Comparison of ENCODE assay signal across 9 mouse cellular contexts in the genomic region with DNA sequence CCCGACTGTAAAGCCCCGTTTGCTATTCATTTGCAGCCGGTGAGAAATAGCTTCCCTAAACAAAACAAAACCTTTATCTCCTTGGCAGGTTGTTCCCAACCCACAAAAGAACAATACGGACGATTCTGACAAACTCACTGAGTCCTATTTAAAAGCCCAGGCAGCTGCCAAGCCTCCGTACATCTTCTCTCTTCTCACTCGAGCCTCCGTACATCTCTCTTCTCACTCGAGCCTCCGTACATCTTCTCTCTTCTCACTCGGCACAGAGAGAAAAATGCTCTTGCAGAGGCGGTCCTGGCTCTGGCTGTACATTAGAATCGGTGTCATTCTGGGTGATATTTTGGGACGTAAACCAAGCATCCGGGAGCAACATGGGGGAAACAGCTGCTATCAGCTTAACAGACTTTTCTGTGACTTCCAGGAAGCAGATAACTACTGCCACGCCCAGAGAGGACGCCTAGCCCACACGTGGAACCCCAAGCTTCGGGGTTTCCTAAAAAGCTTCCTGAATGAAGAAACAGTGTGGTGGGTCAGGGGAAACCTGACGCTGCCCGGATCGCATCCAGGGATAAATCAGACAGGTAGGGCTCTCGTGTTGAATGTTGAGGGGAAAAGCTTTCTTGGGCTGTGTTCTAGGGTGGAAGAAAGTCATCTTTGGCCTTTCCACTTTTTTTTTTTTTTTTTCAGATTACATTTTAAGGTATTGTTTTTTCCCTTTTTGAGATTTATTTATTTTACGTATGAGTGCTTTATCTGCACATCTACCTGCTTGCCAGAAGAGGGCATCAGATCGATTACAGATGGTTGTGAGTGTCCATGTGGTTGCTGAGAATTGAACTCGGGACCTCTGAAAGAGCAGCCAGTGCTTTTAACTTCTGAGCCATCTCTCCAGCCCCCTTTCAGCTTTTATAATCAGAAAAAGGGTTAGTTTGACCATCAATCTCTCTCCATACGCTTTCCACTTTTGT. TPM values are rescaled to one million over a fixed set of nuclear protein-coding genes. Genes with fewer than 3 reads are reported as not detected.
A peak's percentile ranks its signal among the peaks of the same experiment; 100 is the strongest.
DNase-seq lines count a peak whose midpoint lies in the region; ATAC-seq and TF ChIP-seq lines count a peak whose summit lies in the region.
"Had no signal": no experiment of that assay in that cellular context is flagged by ENCODE, and none has a peak within 500 bp of the region (broad histone marks: within the 10 kb centered on the region; RNA-seq: fewer than 3 reads in every experiment).

TSS of gene Pkd1l3 (plus strand) at position 275 of the 968 bp plus-strand sequence.

- ATAC-seq in kidney, postnatal 0 days (replicated peaks; ENCODE audit: low FRiP score, low read depth): no peak
- ATAC-seq in midbrain, embryonic 15.5 days (replicated peaks): no peak

- peak within 1 kb of the TSS; percentile 25; the same call in 1 of the 2 replicates for H3K4me2 ChIP-seq in kidney, postnatal 0 days (ENCODE audit: low read length)
- H3K4me2 ChIP-seq in midbrain, embryonic 15.5 days: no peak within 1 kb of the TSS
- H3K4me2 ChIP-seq: embryonic facial prominence, embryonic 15.5 days had no signal

- no peak for TF ChIP-seq POLR2A in cortical plate, adult 2 months (IDR thresholded peaks at IDR 0.05; ENCODE audit: extremely low read depth, insufficient read depth, low read length)

- WGBS in kidney, postnatal 0 days: 60% methylated on average over 27 of the region's 27 CpGs
- 22% methylated on average over 27 of the region's 27 CpGs for WGBS in macrophage (ENCODE audit: missing documents)
- 64% methylated on average over 27 of the region's 27 CpGs for WGBS in midbrain, embryonic 15.5 days

- no peaks in the 10 kb centered on the region for H3K9me3 ChIP-seq in kidney, postnatal 0 days (replicated peaks; ENCODE audit: low read length)
- H3K9me3 ChIP-seq in midbrain, embryonic 15.5 days: no peaks in the 10 kb centered on the region
- H3K9me3 ChIP-seq: embryonic facial prominence, embryonic 15.5 days had no signal

- H3K27me3 ChIP-seq in kidney, postnatal 0 days (ENCODE audit: insufficient read depth, low read length): no peaks in the 10 kb centered on the region
- H3K27me3 ChIP-seq in midbrain, embryonic 15.5 days (replicated peaks): no peaks in the 10 kb centered on the region
- H3K27me3 ChIP-seq: embryonic facial prominence, embryonic 15.5 days had no signal

- H3K9ac ChIP-seq in kidney, postnatal 0 days (ENCODE audit: low read depth, low read length): no peak within 1 kb of the TSS
- no peak within 1 kb of the TSS for H3K9ac ChIP-seq in midbrain, embryonic 15.5 days
- H3K9ac ChIP-seq: embryonic facial prominence, embryonic 15.5 days had no signal

- no peak within 1 kb of the TSS for H3K27ac ChIP-seq in kidney, postnatal 0 days
- H3K27ac ChIP-seq in cortical plate, adult 2 months (ENCODE audit: insufficient read depth, low read length): no peak within 1 kb of the TSS
- no peak within 1 kb of the TSS for H3K27ac ChIP-seq in macrophage
- H3K27ac ChIP-seq in midbrain, embryonic 15.5 days: no peak within 1 kb of the TSS
- H3K27ac ChIP-seq: embryonic facial prominence, embryonic 15.5 days had no signal

- no peaks in the 10 kb centered on the region for H3K4me1 ChIP-seq in kidney, postnatal 0 days (replicated peaks; ENCODE audit: insufficient read depth, low read length)
- no peaks in the 10 kb centered on the region for H3K4me1 ChIP-seq in cortical plate, adult 2 months (ENCODE audit: control insufficient read depth, insufficient read depth, low read length)
- H3K4me1 ChIP-seq in midbrain, embryonic 15.5 days: peaks cover under 1% of the 10 kb centered on the region; the same call in 1 of the 2 replicates
- H3K4me1 ChIP-seq: embryonic facial prominence, embryonic 15.5 days had no signal

- DNase-seq in kidney, postnatal 0 days (ENCODE audit: low spot score): no peak
- no peak for DNase-seq in kidney, adult 11 months
- peak; percentile 53 for DNase-seq in ES-CJ7 (ENCODE audit: low read depth, low spot score)
- DNase-seq in cerebellum, adult 11 months: no peak
- no peak for DNase-seq in embryo, embryonic 11 days

- TF ChIP-seq CTCF in kidney, postnatal 0 days (IDR thresholded peaks at IDR 0.05; ENCODE audit: low read depth): peak; percentile 21; the same call in 1 of the 2 replicates
- TF ChIP-seq CTCF in cortical plate, adult 2 months (IDR thresholded peaks at IDR 0.05; ENCODE audit: extremely low read depth, insufficient read depth, low read length): no peak

- no peaks in the 10 kb centered on the region for H3K79me2 ChIP-seq in macrophage (ENCODE audit: inconsistent target)

- no peaks in the 10 kb centered on the region for H3K36me3 ChIP-seq in kidney, postnatal 0 days (ENCODE audit: insufficient read depth, low read length)
- no peaks in the 10 kb centered on the region for H3K36me3 ChIP-seq in macrophage (ENCODE audit: inconsistent target)
- H3K36me3 ChIP-seq in midbrain, embryonic 15.5 days (replicated peaks): no peaks in the 10 kb centered on the region
- H3K36me3 ChIP-seq: embryonic facial prominence, embryonic 15.5 days had no signal

- H3K4me3 ChIP-seq in kidney, postnatal 0 days (replicated peaks; ENCODE audit: low read depth, low read length): no peak within 1 kb of the TSS
- H3K4me3 ChIP-seq in cortical plate, adult 2 months (ENCODE audit: insufficient read depth, low read length): peak within 1 kb of the TSS; percentile 17
- H3K4me3 ChIP-seq in macrophage (ENCODE audit: inconsistent target): peak within 1 kb of the TSS; percentile 34
- no peak within 1 kb of the TSS for H3K4me3 ChIP-seq in midbrain, embryonic 15.5 days
- H3K4me3 ChIP-seq: embryonic facial prominence, embryonic 15.5 days had no signal

RNA-seq across cellular contexts. Expression of gene Pkd1l3, which starts in this region (rescaled TPM):
- polyA plus RNA-seq in kidney, postnatal 0 days (2015; fragmentation: Nextera tagmentation; extraction: Ambion mirVana): not detected in 2 replicates
- 0.79 TPM in 2 replicates for polyA plus RNA-seq in cortical plate, adult 2 months (2012; rRNA removed)
- 1 to 10 TPM in 14 of 26 experiments, under 1 TPM in 12; 0.33 to 3.5 (median 1.1) TPM for total RNA-seq in macrophage (2018; cell fraction: chromatin; rRNA removed)
- under 1 TPM; 0.03 to 0.55 (median 0.13) TPM for total RNA-seq in macrophage (2018; cell fraction: cytosol; rRNA removed)
- total RNA-seq in macrophage (2018; cell fraction: nucleus; rRNA removed): 1 to 10 TPM in 6 of 26 experiments, under 1 TPM in 20; 0.10 to 1.4 (median 0.72) TPM
- 0.07 to 0.17 TPM (median 0.11 TPM) in 3 replicates for polyA plus RNA-seq in macrophage (2018)
- 0.03 and 0.27 TPM in 2 replicates for polyA plus RNA-seq in midbrain, embryonic 15.5 days (2015; fragmentation: Nextera tagmentation; extraction: Ambion mirVana)

Comparison
In these comparisons a context has a peak if more than half of its experiments do, and no peak if none do; other contexts are left out.
1. H3K4me3 ChIP-seq: peak in cortical plate, adult 2 months (single experiment) and macrophage (single experiment); none in kidney, postnatal 0 days (single experiment) and midbrain, embryonic 15.5 days (single experiment).